Mouse (Mus musculus) CD4-positive, CD25-positive, alpha-beta regulatory T cell, adult 2 months (primary cell): ENCODE measurements around the gene Gm27235.
"Not testable (repeated sequence)": the region's sequence is repeated elsewhere in the genome, so short reads cannot be mapped to it uniquely, and the experiment has no call there.

ENCODE experiments used
- DNase-seq: peaks from one replicate; pipeline ENCODE4 v3.0.0-alpha.2; 2012; ENCODE audit warnings: low read depth, low spot score

The Gm27235 gene

GRCm38 (mm10) chr9:35790001-35790400, at the start of gene Gm27235, which contains the start of gene D730048I06Rik:
Gene Gm27235, minus strand, starts transcription at chr9:35790101.
Gene D730048I06Rik, minus strand, starts transcription at chr9:35790112.
- DNase-seq: no peak

GRCm38 (mm10) chr9:35817881-35818280, 28.0 kb upstream of the Gm27235 start:
- DNase-seq: not testable (repeated sequence)

GRCm38 (mm10) chr9:35798146-35798545, 8.2 kb upstream of the Gm27235 start:
- DNase-seq: no peak

- no peak for DNase-seq
Measured at GRCm38 (mm10) chr9:35778009-35778408, 11.9 kb downstream of the Gm27235 start, which contains the start of gene Gm17727. Gene Gm17727, minus strand, starts transcription at chr9:35778109.

GRCm38 (mm10) chr9:35756843-35757242, 33.1 kb downstream of the Gm27235 start:
- DNase-seq: no peak

- no peak for DNase-seq
Measured at GRCm38 (mm10) chr9:35740749-35741148, 49.2 kb downstream of the Gm27235 start, which contains the start of gene Gm17677. Gene Gm17677, plus strand, starts transcription at chr9:35741049.
